Mouse (Mus musculus) embryonic fibroblast, embryonic 13.5 days (primary cell): ENCODE measurements around the gene Gnat1.

Source experiments
- CTCF ChIP-seq: IDR thresholded peaks from 2 replicates; pipeline ENCODE4 v1.5.1; 2011; ENCODE audit warnings: mild to moderate bottlenecking, control low read depth, low read length, moderate library complexity, borderline replicate concordance; ENCODE audit not compliant: insufficient read depth
- POLR2A ChIP-seq: IDR thresholded peaks from 2 replicates; pipeline ENCODE4 v1.6.1; 2011; ENCODE audit warnings: low read depth, mild to moderate bottlenecking, control low read depth, low read length, moderate library complexity

GRCm38 (mm10) chr9:107715632-107716031, 36.1 kb upstream of the Gnat1 start:
- TF ChIP-seq CTCF: no peak
- no peak for TF ChIP-seq POLR2A
